Mouse (Mus musculus) gastrocnemius, postnatal 10 days (tissue): Measurements from ENCODE around the gene Ccdc9b. TPM values are rescaled to one million over a fixed set of nuclear protein-coding genes. Genes with fewer than 3 reads are reported as not detected.

Experiments
- DNase-seq: peaks from one replicate; pipeline ENCODE4 v3.0.0; 2021; ENCODE audit warnings: mixed read lengths
- total RNA-seq, 2 experiments: library from RNA; stranded (reverse); gene quantifications; 2 replicates each; pipeline ENCODE4 v1.2.3; 2021

The Ccdc9b gene
- total RNA-seq, 2 experiments from 2014 or later = 5.7 to 8.5 TPM

DNA sequence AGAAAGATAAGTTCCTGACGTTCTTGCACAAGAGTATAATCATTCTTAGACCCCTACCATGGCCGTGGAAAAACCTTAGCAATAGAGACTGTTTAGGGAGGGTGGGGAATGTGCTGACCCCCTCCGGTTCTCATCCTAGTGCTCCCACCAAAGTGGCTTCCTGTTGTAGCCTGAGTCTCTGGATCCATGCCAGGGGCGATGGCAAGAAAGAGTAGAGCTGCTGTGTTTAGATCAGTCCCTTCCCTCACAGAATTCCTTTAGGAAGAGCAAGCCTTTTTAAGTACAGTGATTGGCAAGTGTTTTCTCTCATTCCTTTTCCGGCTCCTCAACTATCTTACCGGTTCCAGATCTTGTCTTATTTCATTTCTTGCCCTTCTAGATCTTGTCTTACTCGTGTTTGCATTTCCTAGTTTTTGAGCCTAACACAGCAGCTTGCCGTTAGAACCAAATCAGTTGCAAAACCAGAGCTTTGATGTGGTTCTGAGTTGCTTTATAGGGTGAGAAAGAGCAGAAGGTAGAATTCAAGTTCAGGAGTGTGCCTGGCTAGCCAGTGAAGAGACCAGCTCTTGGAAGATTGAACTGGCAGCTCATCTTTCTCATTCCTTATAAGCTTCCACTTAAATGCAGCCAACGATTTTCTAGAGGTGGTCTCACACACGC is 15.0 kb downstream of the Ccdc9b start:
- no peak for DNase-seq

DNA sequence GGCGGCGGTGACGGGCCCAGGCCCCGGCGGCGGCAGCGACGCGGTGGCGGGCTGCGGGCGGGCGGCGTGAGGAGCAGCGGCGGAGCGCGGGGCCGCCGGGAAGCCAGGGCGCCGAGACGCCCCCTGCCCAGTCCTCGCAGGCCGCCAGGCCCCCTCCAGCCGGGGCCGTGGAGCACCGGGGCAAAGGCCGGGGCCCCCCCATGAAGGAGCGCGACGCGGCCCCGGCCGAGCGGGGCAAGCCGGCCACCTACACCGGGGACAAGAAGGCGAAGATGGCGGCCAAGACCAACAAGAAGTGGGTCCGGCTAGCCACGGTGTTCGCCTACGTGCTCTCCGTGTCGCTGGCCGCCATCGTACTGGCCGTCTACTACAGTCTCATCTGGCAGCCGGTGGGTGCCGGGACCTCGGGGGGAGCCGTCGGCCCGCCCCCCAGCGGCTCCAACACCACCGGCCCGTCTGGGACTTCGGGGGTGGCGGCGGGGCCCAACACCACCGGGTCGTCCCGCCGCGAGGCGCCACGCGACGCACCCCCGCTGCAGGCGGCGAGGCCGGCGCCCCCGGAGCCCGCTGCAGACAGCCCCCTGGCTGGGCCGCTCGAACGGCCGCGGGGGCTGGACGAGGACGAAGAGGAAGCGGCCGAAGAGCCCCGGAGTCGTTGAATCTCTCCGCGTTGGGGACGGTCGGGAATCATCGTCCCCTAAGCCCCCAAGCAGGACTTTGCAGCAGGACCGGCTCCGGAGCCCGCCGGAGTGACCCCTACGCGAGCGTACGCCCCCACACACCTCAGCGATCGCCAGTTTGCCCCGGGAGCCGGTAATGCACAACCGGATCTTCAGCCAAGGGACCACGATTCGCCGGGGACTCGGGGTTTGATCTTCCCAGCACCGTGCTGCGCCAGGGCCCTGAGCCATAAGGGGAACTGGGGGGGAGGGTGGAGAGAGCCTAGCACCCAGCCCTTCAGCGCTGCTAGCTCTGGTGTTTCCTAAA is 16.3 kb downstream of the Ccdc9b start:
- DNase-seq = peak; percentile 40

DNA sequence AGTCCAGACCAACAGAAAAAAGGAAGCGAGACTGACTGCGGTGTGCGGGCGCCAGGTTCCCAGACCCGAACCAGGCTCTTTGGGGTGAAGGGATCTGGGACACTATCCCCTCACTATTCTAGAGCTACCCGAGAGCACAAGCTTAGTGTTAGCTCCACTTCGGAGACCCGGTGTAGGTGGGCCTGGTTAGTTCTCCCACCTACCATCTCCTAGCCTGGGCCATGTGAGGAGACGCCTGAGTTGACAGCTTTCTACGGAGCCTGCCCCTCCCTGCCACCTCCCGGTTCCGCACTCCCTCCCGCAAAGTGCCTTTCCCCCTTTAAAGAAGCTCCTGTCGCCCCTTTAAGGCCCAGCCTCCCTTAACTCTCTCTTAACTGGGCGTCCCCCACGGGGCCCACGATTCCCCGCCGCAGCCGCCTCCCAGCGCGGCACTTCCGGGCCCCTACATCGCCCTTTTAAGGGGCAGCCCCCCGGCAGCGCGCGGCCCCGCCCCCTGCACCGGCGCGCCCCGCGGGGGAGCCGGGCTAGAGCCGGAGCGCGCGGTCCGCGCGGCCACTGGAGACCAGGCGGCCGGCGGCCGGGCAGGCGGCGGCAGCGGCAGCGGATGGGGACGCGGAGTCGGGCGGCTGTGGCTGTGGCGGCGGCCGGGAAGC is 17.1 kb downstream of the Ccdc9b start, which contains the start of gene Inafm2:
Inafm2 (plus strand) TSS at position 527 of the 653 bp plus-strand sequence.
- DNase-seq = peak; percentile 87

DNA sequence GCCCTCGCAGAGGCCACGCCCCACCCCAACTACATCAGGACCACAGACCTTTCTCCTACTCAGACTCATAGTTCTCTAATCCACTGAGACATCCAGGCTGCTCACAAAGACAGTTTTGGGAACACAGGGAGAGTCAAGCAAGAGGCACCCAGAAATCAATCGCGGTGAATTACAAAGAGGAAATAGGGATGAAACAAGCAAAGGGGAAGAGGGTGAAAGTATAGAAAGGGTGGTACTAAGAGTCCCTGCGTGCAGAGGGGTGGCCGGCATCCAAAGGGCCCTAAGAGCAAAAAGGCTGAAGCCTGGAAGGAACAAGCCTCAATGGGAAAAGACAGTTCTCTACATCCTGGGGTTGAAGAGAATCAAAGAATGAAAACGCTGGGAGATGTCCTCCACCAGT is 17.8 kb downstream of the Ccdc9b start:
- no peak for DNase-seq

GRCm38 (mm10) chr2:118743261-118743943 is 19.1 kb downstream of the Ccdc9b start:
- DNase-seq = no peak

GRCm38 (mm10) chr2:118741183-118741582 is 21.3 kb downstream of the Ccdc9b start:
- no peak for DNase-seq

DNA sequence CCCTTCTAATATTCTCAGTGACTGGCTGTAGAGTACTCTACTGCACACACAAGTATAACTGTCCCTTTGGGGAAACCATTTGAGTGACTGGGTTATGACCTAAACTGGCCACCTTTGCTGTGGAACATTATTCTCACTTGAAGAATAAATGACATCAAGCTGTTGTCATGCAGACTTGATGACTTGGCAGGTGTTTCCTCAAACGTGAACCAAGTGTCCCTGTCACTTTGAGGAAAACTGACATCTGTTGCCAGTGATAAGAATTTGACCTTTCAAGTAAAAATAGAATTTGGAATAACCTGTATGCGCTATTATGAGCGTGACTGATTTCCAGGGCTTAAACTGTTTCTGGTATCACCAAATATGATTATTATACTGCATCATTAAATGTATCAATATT is 22.1 kb downstream of the Ccdc9b start:
- DNase-seq = no peak

- no peak for DNase-seq
Measured at GRCm38 (mm10) chr2:118733341-118733740, 29.1 kb downstream of the Ccdc9b start.

- no peak for DNase-seq
Measured at GRCm38 (mm10) chr2:118731981-118732380, 30.5 kb downstream of the Ccdc9b start.

GRCm38 (mm10) chr2:118730622-118730915 is 31.9 kb downstream of the Ccdc9b start:
- DNase-seq = peak; percentile 79

DNA sequence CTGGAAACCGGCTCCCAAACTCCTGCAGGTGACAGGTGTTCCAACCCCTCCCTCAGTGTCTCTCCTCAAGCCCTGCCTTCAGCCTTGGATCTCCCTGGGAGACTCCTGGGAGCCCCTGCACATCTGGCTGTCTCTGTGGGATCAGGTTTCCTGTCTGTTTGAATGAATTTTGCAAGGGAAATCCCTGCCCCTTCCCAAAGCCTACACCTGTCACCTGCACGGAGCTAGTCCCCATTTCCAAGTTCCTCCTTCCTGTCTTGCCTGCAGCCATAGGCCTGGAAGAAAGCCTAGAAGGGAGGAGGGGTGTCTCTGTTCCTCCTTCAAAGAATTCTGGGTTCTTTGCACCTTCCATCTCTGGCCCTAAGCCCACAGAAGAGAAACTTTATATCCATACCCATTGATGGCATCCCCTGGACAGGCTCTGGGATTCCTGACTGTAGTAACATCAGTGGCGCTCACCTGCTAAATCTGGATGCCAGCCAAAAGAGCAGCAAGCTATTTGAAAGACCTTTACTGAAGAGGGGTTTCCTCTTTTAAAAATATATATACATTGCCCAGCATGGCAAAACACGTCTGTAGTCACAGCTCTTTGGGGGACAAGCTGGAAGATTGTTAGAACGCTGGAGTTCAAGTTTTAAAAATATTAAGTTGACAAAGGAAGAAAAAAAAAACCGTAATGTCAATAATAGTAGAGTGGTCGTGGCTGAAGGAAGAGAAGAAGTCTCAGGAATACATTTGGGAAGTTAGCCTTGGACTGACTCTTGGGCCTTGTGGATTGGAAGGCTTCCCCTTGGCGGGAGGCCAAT is 32.4 kb downstream of the Ccdc9b start:
- no peak for DNase-seq

GRCm38 (mm10) chr2:118729194-118729593 is 33.3 kb downstream of the Ccdc9b start:
- no peak for DNase-seq

- no peak for DNase-seq
Measured at GRCm38 (mm10) chr2:118728337-118728736, 34.1 kb downstream of the Ccdc9b start, which contains the start of gene Plcb2. Gene Plcb2 (minus strand): TSS chr2:118728438.

DNA sequence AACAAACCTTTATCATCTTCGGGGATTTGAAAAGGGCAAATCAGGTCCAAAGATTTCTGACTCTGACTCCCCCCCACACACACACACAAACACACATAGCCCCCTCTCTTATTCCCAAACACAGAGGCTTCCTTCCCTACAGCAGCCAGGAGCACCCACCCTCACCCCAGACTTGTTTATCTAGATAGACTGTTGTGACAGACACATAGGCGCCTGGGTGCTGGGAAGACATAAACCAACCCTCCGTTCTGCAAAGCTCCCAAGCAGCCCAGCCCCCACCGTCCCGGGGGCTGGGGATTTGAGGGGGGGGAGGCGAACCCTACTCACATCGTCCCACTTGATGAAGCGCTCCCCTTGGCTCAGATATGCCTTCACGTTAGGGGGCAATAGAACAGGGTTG is 34.5 kb downstream of the Ccdc9b start:
- no peak for DNase-seq

GRCm38 (mm10) chr2:118726873-118727272 is 35.6 kb downstream of the Ccdc9b start:
- no peak for DNase-seq

DNA sequence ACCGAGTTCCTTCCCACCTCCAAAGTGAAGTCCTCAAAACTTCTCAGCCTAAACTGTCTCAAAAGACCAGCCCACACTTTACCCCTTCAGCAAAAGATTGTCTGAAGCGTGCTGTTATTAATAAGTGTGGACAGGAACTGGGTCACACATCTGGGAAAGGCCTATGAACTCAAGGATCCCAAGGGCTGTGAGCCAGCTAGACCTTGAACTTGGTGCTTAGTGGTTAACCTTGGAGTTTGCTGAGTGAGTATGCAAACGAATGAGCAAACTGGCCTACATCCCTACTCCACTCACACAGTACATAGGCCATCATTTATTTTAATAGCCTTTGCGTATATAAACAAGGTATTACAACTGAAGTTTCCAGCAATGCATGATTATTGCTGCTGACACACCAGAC is 37.0 kb downstream of the Ccdc9b start:
- DNase-seq = no peak

- no peak for DNase-seq
Measured at GRCm38 (mm10) chr2:118723693-118724486, 38.6 kb downstream of the Ccdc9b start.

GRCm38 (mm10) chr2:118716677-118717076 is 45.8 kb downstream of the Ccdc9b start:
- no peak for DNase-seq

GRCm38 (mm10) chr2:118714230-118714629 is 48.2 kb downstream of the Ccdc9b start:
- DNase-seq = no peak

DNA sequence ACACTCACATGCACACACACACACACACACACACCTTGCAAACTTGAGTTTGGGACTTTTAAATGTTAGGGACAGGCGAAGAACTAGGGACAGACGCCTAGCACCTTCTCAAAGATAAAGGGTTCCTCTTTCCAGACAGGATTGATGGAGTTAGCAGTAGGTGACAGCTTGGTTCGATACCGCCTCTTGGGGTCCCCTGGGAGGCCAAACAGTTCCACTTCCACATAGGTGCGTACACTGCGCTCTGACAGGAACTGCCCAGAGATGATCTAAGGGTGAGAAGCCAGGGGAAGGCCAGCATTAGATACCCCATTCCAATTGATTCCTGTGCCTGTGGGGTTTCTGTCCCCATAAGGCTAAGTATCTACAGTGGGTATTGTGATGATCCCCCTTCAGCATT is 48.8 kb downstream of the Ccdc9b start:
- no peak for DNase-seq
